Mouse (Mus musculus) lung, postnatal 14 days (tissue): ENCODE measurements around the gene Nrd1.

Experiments used
- DNase-seq: peaks from one replicate; pipeline ENCODE4 v3.0.0; 2021

Nrd1 gene

DNA sequence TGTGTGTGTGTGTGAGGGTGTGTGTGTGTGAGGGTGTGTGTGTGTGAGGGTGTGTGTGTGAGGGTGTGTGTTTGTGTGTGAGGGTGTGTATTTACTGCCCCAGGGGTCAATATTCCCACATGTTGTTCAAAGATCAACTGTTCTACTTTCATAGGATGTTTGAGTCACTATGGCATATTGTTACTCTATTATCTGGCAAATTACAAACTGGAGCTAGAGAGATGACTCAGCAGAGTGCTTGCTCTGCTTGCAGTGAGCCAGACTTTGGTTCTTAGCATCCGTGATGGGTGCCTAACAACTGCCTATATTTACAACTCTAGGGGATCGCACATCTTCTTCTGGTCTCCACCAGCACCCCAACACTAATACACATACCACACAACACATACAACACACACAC, 29.4 kb downstream of the Nrd1 start:
- no peak for DNase-seq

DNA sequence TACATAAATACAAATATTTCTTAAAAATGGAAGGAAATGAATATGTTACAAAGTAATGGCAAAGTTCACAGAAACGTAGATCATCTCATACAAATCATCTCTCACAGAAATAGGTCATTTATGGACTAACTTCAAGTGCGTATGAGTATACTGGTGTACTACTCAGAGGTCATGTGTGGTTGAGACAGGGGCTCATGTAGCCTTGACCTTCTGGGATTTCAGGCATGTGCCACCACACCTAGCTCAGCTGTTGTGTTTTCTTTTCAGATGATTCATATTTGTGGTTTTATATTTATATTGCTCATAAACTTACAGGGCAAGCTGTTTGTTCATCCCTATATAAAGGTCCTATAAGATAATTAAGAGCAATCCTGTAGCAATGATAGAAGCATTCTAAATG, 29.8 kb downstream of the Nrd1 start:
- no peak for DNase-seq

DNA sequence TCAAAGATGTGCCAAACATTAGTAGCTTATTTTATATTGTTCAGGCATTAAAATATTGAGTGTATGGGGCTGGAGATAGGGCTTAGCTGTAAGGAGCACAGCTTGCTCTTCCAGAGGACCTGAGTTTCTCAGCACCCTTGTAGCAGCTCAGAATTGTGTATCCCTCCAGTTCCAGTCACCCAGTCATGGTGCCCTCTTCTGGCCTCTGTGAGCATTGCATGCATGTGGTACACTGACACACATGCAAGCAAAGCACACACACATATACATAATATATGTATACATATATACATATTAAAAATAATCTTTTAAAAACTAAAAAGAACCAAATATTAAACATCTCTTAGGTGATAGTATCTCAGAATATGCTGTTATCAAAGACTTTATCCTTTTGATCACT, 35.9 kb downstream of the Nrd1 start:
- peak; percentile 74 for DNase-seq

DNA sequence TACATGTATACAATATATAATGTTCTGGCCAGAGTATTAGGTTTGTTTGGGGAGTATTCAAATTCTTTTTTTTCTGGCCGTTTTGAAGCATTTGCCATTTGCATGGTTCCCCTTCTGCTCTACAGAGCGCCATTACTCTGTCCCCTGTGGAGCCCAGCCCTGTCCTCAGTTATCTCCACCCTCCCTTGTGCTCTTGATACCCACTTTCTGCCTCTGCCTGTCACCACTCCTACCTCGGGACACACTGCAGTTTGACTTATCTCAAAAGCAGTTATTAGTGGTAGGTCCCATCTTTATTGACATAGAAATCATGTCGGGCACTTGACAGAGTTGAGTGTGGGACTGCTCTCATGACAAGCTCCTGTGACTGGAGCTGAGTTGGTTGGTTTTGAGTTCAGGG, 42.3 kb downstream of the Nrd1 start:
- no peak for DNase-seq

DNA sequence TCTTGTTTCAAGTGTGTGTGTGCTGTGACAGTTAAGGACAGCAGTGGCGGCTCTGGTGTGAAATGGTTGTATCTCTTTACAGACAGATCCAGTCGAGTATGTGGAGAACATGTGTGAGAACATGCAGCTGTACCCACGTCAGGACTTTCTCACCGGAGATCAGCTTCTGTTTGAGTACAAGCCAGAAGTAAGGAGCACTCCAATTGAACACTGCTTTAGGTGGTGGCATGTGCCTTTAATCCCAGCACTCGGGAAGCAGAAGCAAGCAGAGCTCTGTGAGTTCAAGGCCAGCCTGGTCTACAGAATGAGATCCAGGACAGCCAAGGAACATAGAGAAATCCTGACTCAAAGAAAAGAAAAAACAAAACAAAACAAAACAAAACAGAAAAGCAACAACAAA, 42.8 kb downstream of the Nrd1 start:
- DNase-seq = no peak

DNA sequence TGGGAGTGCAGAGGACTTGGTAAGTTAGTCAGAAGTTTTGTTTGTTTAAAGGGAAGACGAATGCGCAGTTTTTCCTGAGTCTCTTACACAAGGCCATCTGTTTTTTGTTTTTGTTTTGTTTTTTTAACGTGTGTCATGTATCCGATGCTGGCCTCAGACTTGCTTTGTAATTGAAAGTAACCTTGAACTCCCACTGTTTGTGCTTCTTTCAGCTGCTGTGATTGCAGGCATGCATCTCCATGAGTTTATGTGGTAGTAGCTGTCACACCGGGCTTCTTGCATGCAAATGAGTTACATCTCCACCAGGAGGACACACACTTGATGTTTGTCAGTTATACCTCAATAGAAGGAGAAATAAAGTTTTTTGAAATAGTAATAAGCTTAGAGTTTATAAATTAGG, 43.3 kb downstream of the Nrd1 start:
- DNase-seq = no peak

DNA sequence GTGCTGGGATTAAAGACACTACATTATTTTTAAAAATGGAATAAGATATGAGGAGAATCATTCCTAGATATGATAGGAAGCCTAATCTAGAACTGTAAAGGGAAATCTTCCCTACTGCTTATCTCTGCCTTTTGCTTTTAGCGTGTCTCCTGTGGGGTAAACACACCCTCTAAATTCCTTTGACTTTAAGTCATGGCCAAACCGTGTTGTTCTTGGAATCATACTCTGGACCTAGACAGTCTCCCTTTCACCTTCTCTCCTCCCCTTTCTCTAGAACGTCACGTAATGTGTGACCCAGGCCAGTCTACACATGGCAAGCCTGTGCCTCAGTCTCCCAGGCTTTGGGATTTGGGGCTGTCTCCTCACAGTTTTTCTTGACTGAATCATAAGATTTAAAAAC, 47.8 kb downstream of the Nrd1 start:
- DNase-seq = no peak

DNA sequence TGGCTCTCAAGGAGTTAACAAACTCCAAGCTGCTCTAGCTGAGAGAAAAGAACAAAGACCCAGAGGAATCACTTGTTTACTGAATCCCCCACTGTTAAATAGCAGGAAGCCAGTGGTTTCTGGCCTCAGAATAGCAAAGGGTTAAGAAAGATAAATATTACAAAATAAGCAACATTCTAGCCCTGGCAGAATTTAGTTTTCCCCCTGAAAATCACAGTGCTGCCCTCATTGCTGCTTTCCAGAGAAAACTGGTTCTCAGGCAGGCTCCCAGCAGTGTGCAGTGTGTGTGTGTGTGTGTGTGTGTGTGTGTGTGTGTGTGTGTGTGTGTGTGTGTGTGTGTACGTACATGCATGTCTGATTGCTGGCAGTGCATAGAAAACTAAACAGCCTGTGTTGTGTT, 51.8 kb downstream of the Nrd1 start:
- DNase-seq = no peak

DNA sequence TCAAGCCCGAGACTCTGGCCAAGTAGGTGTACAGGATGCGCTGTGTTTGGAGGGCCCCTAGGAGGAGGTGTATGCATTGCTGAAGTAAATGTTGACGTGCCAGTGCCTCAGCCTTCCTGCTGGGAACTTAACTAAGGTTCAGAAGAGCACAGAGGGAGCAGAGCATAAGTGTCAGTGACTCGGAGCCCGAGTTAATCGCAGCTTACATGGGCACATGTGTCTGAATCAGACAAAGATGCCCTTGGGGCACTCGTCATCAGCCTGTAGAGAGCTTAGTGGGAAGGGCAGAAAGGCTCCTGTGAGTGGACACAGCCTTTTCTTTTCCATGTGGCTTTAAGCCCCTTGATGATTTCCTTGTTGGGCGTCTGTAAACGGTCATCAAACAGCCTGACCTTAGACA, 53.5 kb downstream of the Nrd1 start:
- no peak for DNase-seq

DNA sequence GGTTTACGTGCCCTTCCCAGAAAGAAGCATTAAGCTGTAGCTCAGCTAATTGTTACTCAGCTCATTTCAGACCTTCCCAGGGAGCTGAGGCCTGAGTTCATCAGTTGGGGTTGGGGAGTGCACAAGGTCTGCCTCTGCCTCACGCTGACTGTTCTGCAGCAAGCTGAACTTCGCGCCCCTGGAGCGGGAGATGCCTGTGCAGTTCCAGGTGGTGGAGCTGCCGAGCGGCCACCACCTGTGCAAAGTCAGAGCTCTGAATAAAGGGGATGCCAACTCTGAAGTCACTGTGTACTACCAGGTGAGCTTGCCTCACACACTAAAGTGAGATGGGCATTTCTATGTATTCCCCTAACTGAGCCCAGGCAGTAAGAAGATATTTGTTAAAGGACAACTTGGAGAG, 55.9 kb downstream of the Nrd1 start:
- no peak for DNase-seq

DNA sequence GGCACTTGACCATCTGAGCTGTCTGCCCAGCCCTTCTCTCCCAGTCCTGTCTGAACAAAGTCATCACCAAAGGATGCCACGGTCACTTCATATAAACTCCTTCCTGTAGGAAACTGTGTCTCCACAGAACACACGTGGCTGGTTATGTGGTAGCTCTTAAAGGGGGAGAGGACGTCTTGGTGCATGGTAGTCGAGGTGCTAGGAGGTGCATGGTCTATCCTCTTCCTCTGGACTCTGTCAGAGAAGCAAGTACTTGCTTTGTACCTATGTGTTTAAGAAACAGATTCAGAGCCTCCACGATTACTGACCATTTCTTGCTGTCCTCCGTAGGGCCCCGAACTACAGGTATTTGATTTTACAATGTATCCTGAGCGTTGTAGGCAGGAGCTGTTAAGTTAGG, 57.2 kb downstream of the Nrd1 start:
- no peak for DNase-seq

DNA sequence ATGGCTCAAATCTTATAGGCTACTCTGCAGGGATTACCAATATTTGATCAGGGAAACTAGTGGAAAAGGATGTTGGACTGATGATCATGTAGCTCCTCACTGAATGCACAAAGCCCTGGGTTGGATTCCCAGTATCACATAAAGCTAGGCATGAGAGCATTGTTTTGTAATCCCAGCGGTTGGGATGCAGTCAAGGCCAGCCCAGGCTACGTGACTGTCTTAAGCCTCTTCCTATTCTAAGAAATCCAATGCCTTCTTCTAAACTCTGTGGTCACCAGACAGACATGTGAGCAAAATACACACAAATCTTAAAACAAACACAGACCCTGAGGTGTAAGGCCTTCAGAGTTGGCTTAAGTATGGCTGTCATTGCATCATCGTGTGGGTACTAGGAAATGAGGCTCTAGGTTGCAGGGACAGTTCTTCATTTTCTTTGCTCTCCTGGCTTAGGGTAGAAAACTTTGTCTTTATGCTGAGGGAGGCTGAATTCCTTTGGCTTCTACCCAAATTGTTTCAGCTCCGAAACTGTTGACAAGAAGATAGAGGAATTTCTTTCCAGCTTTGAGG, 58.9 kb downstream of the Nrd1 start:
- no peak for DNase-seq

DNA sequence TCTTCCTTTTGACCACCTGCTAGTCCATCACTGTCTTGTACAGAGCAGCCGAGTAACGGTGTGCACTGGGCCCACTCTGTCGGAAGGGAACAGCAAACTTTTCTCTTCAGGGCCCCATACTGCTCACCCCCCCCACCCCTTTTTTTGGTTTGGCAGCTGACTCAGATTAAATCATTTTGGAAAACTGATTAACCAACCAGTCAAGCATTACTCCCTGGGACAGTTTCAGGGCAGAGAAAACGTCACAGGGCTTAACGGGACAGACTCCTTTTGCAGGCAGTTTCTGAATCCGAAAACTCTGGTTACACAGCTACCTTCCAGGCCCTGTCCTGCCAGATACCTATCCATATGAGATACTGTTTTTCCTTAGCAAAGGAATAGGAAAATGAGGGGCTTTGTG, 64.5 kb downstream of the Nrd1 start:
- no peak for DNase-seq

DNA sequence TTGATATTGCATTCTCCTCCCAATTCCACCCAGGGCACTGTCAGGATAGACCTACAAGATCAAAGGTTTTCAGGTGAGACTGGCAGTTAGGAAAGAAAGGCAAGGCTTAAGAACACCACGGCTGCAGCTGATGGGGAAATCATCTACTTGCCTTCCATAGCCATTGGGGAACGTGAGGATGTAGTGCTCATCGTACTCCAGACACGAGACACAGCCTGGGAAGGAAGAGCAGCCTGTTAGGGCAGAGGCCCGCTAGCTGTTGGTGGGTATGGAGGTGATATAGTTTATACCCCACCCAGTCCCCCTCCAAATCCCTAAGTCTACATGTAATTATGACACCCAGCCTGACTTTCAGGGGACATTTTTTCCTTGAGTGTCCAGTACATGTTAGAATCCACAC, 65.3 kb downstream of the Nrd1 start:
- no peak for DNase-seq

DNA sequence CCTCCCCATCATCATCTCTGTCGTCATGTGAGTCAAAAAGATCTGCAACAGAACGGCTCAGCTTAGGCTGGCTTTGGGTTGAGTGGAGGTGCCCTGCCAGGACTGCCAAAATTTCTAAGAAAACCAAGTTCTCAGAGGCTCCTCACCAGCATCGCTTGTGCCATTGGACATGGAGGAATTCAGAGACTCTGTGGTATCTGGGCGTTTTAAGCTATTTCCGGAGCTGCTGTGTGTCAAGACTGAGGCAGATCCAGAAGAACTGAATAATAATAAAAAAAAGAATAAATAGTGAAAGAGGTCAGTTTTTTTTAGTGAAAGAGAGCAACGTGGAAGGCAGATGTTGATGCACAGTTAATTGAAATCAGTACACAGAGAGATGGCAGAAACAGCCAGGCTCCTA, 72.4 kb downstream of the Nrd1 start:
- DNase-seq = no peak

DNA sequence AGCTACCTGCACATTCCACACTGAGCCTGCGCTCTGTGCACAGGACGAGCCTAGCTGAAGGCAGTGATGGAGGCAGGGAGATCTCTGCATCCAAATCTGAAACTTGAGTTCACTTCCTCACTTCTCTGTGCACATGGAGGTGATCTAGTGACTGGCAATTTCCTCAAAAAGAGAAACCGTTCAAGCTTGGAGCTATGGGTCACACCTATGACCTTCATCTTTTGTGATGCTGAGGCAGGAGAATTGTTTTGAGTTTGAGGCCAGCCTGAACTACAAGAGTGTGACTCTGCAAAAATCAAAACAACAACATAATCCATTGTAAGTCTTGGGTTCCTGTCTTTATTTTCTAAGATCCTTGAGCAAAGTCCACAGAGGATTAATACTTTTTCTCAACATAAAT, 72.8 kb downstream of the Nrd1 start:
- DNase-seq = no peak

DNA sequence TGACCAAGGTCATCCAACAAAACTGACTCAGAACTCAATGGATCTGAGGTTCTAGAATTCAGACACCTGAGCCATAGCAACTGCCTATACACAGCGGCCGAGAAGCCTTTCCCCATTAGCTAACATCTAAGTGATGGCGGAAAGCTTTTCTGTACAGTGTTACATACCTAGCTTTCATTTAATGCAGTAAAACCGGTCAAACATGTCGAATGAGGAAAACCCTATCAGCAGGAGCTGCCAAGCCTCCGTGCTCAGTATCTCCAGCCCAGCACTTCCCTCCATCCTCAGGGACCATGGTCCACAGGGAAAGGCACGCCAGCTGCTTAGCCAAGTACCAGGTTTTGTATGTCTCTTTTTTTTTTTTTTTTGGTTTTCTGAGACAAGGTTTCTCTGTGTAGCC, 78.5 kb downstream of the Nrd1 start:
- DNase-seq = no peak

DNA sequence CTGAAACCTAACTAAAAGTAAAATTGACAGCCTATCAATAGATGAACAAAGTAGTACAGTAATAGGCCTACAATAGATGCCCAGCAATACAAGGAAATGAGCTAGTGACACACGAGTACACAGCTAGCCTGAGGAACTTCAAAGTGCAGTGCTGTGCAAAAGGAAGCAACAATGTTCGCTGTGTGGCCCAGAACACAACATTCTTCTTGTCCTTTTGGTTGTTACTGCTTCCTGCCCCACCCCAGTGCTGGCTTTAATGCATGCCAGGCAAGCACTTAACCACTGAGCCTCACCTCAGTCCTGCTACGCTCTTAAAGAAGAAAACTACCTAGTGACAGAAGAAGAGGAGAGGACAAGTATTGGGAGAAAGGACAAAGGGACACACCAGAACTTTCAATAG, 79.2 kb downstream of the Nrd1 start:
- peak; percentile 35 for DNase-seq

DNA sequence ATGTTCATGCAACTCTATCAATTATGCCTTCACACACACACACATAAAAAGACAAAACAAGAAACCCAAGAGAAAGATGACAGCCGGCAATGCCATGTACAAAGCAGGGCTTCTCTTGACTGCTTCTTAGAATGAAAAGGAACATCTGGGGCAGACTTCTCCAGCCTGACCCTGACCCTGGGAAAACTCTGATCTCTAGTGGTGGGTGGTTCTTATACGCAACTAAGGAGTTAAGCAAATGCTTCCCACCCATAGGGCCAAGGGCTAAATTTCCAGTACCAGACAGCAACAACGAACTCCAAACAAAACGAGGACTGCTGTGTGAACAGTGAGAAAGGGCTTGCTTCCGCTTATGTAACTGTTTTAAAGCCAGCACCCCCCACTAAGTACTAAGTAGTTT, 79.7 kb downstream of the Nrd1 start:
- DNase-seq = no peak

DNA sequence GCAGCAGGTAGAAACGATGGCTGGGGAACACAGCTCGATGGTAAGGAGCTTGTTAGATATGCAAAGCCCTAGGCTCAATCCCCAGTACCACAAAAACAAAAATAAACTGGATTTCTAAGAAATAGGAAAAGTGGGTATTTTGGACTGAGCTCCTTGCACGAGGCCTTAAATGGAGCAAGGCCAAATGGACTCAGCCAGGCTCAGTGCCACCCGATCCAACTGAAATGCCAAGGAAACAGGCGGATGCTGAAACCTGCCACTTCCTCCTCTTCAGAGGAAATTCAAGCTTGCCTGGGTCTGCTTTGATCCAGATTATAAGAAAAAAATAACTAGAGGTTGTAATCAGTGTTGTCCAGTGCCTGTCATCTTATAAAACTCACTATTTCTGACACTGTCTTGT, 88.7 kb downstream of the Nrd1 start:
- DNase-seq = no peak

DNA sequence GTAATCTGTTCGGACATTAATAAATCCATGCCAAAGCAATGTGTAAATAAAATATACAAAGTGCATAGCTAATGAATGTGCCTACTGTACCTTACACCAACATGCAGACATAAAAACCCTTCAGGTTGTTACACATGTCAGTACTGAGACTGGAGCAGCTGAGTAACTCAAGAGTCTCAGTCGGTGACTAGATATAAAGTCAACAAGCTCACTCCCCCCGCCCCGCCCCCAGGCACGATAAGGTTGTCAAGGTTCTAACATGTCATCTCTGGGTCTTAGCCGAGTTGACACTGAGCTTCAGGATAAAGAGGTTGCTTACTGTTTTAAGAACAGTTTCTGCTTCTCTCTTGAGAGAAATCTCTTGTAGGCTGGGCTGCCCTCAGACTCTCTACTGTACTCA, 89.5 kb downstream of the Nrd1 start:
- no peak for DNase-seq

DNA sequence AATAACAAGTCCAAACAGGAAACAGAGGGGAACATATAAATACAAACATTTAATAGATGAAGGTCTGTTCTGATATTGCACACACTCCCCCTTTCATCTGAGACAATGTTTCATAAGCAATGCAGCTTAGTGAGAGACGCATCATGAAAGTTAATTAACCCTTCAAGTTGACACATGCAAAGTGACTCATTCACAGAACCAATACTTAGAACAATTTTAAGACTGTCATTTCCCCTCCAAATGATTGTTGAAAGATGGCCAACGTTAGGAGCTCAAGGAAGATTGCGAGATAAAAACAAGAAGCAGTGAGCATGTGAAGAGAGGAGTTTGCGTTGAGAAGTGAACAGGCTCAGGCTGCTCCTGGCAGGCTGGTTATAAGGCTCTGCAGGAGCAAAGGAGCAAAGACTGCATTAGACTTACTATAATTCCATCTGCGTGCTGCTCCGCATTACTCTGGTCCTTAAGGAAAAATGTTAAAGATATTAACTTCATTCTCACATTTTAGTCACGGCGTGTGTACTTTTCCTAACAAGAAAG, 90.9 kb downstream of the Nrd1 start:
- DNase-seq = no peak

DNA sequence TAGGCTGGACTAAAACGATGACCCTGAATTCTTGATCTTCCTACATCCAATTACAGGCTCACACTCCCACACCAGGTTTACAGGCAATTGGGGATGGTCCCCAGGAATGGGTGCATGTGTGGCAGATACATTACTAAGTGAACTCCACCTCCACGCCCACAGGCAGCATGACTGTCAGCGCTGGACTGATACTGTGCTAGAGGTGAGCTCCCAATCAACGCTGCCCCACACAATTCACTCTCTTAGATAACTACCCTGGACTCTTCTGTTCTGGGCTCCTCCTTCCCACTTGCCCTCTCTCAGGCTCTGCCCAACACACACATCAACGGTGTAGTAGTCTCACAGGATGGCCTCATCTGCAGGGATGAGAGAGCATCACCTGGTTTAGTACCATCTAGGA, 91.9 kb downstream of the Nrd1 start:
- DNase-seq = no peak

DNA sequence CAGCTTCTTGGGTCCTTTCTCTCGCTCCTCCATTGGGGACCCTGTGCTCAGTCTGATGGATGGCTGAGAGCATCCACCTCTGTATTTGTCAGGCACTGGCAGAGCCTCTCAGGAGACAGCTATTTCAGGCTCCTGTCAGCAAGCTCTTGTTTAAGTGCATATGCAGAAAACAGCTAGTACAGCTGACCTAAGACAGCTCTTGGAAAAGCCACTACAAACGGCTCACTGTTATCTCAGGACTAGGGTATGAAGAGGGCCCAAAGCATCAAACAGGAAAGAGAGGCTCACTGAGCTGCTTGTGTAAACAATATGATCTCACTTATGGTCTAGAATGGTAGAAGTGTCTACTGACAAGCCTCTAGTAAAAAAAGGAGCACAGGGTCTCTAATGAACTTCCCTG, 93.8 kb downstream of the Nrd1 start:
- no peak for DNase-seq

DNA sequence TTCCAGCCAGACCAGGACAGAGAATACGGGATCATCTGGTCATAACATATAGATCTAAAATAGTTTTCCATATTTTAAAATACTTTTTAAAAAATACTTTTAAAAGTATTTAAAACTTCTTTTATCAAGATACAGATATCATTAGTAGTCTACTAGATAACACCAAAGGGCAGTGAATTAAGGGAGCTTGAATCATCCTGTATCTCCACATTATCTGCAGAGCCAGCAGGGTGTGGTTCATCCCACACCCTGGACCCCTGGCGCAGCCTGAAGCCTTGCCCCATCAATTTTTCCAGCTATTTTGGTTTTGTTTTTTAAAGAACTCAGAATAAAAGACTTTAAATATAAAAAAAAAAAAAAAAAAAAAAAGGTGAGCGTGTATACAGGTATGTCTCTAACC, 98.4 kb downstream of the Nrd1 start:
- DNase-seq = no peak

DNA sequence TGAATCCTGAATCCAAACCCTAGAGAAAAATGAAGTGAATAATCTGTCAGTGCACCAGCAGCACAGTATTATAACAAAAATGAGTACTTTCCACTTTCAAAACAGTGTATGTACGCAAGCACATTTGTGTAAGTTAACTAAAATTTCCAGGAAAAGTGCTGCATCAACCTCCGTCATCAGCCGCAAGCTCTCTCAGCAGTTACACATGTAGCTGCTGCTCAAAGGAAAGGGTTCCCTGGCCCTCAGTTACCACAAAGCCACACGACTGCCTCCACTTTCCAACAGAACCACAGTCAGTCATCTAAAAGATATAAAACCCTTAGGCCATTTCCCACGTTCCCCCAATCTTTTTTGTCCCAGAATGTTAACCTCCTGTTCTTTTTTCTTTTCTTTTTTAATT, 102.1 kb downstream of the Nrd1 start:
- no peak for DNase-seq
